Mouse (Mus musculus): ENCODE measurements at regions not wholly inside any gene's neighbourhood (a gene's known extent, or its start where the extent isn't known, plus 50 kb on each side); places are given as distances from the start of the nearest gene placed in this dataset.

- no peak for TF ChIP-seq POLR2A (IDR thresholded peaks at IDR 0.05; ENCODE audit: extremely low read depth, insufficient read depth, low read length)
- TF ChIP-seq CTCF (IDR thresholded peaks at IDR 0.05; ENCODE audit: extremely low read depth, insufficient read depth, low read length), result no peak
- H3K4me3 ChIP-seq (ENCODE audit: insufficient read depth, low read length), result no peak overlapping the region
- no peaks in the 10 kb centered on the region for H3K4me1 ChIP-seq (ENCODE audit: control insufficient read depth, insufficient read depth, low read length)
- H3K27ac ChIP-seq (ENCODE audit: insufficient read depth, low read length), result no peak overlapping the region
Measured at GRCm38 (mm10) chr3:83640433-83640832, 125.7 kb upstream of the Sfrp2 start.

- Histone ChIP-seq H3K4me1 (ENCODE audit: control insufficient read depth, insufficient read depth, low read length) (no peaks in the 10 kb centered on the region), H3K27ac (ENCODE audit: insufficient read depth, low read length) (no peak overlapping the region), H3K4me3 (ENCODE audit: insufficient read depth, low read length) (no peak overlapping the region)
- TF ChIP-seq CTCF (IDR thresholded peaks at IDR 0.05; ENCODE audit: extremely low read depth, insufficient read depth, low read length) (no peak), POLR2A (IDR thresholded peaks at IDR 0.05; ENCODE audit: extremely low read depth, insufficient read depth, low read length) (no peak)
Measured at GRCm38 (mm10) chr3:83663716-83664115, 102.4 kb upstream of the Sfrp2 start.

GRCm38 (mm10) chr3:83676147-83676546 lies 90.0 kb upstream of the Sfrp2 start:
- no peak for TF ChIP-seq CTCF (IDR thresholded peaks at IDR 0.05; ENCODE audit: extremely low read depth, insufficient read depth, low read length)
- no peak for TF ChIP-seq POLR2A (IDR thresholded peaks at IDR 0.05; ENCODE audit: extremely low read depth, insufficient read depth, low read length)
- Histone ChIP-seq H3K27ac (ENCODE audit: insufficient read depth, low read length) (no peak overlapping the region), H3K4me3 (ENCODE audit: insufficient read depth, low read length) (no peak overlapping the region), H3K4me1 (ENCODE audit: control insufficient read depth, insufficient read depth, low read length) (no peaks in the 10 kb centered on the region)

DNA sequence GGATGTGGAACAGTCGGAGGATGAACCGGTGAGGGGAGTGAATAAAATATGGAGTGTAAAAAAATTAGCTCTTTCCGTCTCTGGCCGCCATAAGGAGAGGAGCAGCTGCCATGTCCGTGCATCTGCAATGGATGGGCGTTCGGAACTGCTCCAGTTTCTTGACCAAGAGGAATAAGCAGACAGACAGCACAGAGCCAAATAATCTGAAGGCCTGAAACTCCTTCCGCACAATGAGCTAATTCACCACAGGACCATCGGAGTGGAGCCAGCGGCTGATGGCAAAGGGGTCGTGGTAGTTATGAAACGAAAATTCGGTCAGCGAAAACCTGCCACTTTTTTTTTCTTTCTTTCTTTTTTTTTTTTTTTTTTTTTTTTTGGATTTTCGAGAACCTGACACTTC lies 79.5 kb upstream of the Sfrp2 start:
- no peak overlapping the region for H3K4me3 ChIP-seq (ENCODE audit: insufficient read depth, low read length)
- TF ChIP-seq CTCF (IDR thresholded peaks at IDR 0.05; ENCODE audit: extremely low read depth, insufficient read depth, low read length), result no peak
- TF ChIP-seq POLR2A (IDR thresholded peaks at IDR 0.05; ENCODE audit: extremely low read depth, insufficient read depth, low read length), result no peak
- no peaks in the 10 kb centered on the region for H3K4me1 ChIP-seq (ENCODE audit: control insufficient read depth, insufficient read depth, low read length)
- no peak overlapping the region for H3K27ac ChIP-seq (ENCODE audit: insufficient read depth, low read length)

- TF ChIP-seq POLR2A (IDR thresholded peaks at IDR 0.05; ENCODE audit: extremely low read depth, insufficient read depth, low read length), result no peak
- no peak for TF ChIP-seq CTCF (IDR thresholded peaks at IDR 0.05; ENCODE audit: extremely low read depth, insufficient read depth, low read length)
- no peaks in the 10 kb centered on the region for H3K4me1 ChIP-seq (ENCODE audit: control insufficient read depth, insufficient read depth, low read length)
- H3K4me3 ChIP-seq (ENCODE audit: insufficient read depth, low read length), result no peak overlapping the region
- H3K27ac ChIP-seq (ENCODE audit: insufficient read depth, low read length), result no peak overlapping the region
Measured at GRCm38 (mm10) chr3:83687503-83687902, 78.6 kb upstream of the Sfrp2 start.

DNA sequence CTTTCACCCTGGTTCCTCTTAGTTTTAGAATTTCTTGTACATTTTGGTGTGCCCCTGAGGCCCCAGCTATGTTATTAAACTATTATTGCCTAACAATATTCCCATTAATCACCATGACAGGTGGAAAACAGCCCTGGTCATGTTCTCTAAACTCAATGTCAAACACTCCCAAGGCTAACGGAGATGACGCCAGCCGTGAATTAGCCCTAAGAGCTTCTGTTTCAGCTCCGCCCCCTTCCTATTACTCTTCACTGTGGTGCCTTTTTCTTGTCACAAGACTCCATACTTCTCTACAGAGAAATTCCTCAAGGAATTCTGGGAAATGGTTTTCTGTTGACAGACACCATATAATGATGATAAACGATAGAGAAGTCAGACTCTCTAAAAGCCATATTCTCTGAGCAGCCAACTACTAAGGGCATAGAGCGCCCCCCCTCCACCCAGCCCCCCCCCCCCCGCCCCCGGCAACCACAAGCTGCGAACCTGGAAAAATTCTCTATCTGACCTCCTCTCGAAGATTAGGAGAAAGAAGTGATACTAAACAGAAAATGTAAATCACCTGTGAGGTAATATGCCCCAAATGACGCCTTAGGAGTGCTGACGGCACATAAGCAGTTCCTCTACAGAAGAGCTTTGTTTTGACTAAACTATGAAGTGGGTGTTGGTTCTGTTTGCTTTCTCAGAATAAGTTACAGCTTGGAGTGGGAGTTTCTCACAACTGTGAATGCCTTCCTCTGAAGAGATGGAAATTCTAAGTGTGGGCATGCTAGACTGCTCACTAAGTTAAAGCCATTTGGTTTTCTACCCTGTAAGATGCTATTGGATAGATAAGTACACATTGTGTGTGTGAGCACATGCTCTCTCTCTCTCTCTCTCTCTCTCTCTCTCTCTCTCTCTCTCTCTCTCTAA lies 76.8 kb upstream of the Sfrp2 start:
- Histone ChIP-seq H3K4me3 (ENCODE audit: insufficient read depth, low read length) (no peak overlapping the region), H3K4me1 (ENCODE audit: control insufficient read depth, insufficient read depth, low read length) (no peaks in the 10 kb centered on the region), H3K27ac (ENCODE audit: insufficient read depth, low read length) (no peak overlapping the region)
- TF ChIP-seq CTCF (IDR thresholded peaks at IDR 0.05; ENCODE audit: extremely low read depth, insufficient read depth, low read length), result no peak
- no peak for TF ChIP-seq POLR2A (IDR thresholded peaks at IDR 0.05; ENCODE audit: extremely low read depth, insufficient read depth, low read length)

DNA sequence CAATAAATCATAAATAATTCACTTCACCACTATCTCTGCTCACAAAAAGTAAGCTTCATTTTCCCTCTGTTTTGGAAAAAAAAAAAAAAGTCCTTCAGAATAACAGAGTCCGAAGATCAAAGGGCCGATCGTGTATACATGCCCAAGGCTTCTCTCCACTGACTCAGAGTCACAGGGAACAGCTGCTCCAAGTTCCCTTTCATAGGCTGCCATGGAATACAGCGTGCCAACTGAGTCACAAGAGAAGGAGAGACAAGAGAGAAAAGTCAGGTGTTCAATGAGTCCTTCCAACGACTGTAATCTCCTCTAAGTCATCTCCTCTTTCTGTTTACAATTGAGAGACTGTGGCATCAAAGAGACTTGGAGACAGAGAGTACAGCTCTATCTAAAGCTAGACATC lies 71.6 kb upstream of the Sfrp2 start:
- no peak overlapping the region for H3K27ac ChIP-seq (ENCODE audit: insufficient read depth, low read length)
- H3K4me1 ChIP-seq (ENCODE audit: control insufficient read depth, insufficient read depth, low read length), result no peaks in the 10 kb centered on the region
- TF ChIP-seq CTCF (IDR thresholded peaks at IDR 0.05; ENCODE audit: extremely low read depth, insufficient read depth, low read length) (no peak), POLR2A (IDR thresholded peaks at IDR 0.05; ENCODE audit: extremely low read depth, insufficient read depth, low read length) (no peak)
- no peak overlapping the region for H3K4me3 ChIP-seq (ENCODE audit: insufficient read depth, low read length)

GRCm38 (mm10) chr3:83699751-83700150 lies 66.4 kb upstream of the Sfrp2 start:
- Histone ChIP-seq H3K4me3 (ENCODE audit: insufficient read depth, low read length) (no peak overlapping the region), H3K4me1 (ENCODE audit: control insufficient read depth, insufficient read depth, low read length) (no peaks in the 10 kb centered on the region), H3K27ac (ENCODE audit: insufficient read depth, low read length) (no peak overlapping the region)
- TF ChIP-seq CTCF (IDR thresholded peaks at IDR 0.05; ENCODE audit: extremely low read depth, insufficient read depth, low read length), result no peak

DNA sequence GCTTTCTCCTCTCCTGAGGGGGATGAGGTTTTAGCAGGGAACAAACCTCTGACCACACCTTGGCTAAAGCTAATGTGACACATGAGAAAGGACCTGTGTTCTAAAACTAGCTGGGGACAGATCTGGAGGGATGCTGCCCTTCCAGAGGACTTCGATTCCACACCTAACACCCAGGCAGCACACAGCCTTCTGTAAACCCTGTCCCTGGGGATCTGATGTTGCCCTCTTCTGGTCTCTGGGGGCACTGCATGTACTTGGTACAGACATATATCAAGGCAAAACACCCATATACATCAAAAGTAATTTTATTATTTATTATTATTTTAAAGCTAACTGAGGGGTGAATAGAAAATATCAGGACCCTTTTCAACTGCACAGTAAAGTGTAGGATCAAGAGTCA lies 65.0 kb upstream of the Sfrp2 start:
- Histone ChIP-seq H3K4me1 (ENCODE audit: control insufficient read depth, insufficient read depth, low read length) (no peaks in the 10 kb centered on the region), H3K27ac (ENCODE audit: insufficient read depth, low read length) (no peak overlapping the region), H3K4me3 (ENCODE audit: insufficient read depth, low read length) (no peak overlapping the region)
- TF ChIP-seq POLR2A (IDR thresholded peaks at IDR 0.05; ENCODE audit: extremely low read depth, insufficient read depth, low read length) (no peak), CTCF (IDR thresholded peaks at IDR 0.05; ENCODE audit: extremely low read depth, insufficient read depth, low read length) (peak; percentile 55)

DNA sequence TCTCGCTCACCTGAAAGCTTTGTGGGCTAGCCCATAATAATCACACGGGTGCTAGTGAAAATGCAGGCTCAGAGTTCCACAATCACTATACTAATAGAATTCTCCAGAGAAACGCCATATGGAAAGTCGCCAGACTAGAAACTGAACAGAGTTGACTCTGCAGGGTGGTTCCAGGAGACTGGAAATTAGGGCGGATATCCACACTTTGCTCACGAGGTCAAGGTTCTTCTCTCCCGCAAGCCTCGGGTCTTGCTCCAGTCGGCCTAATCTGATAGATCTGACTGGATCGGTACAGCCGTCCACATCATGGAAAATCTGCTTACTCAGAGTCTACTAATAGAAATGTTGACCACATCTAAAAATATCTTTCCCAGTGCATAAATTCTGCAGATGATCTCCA lies 61.6 kb upstream of the Sfrp2 start:
- Histone ChIP-seq H3K27ac (ENCODE audit: insufficient read depth, low read length) (no peak overlapping the region), H3K4me1 (ENCODE audit: control insufficient read depth, insufficient read depth, low read length) (no peaks in the 10 kb centered on the region), H3K4me3 (ENCODE audit: insufficient read depth, low read length) (no peak overlapping the region)
- TF ChIP-seq CTCF (IDR thresholded peaks at IDR 0.05; ENCODE audit: extremely low read depth, insufficient read depth, low read length), result no peak
- TF ChIP-seq POLR2A (IDR thresholded peaks at IDR 0.05; ENCODE audit: extremely low read depth, insufficient read depth, low read length), result no peak
